ENCODE assay signal across 8 mouse cellular contexts in genomic region chr5:139793338-139794089, GRCm38 (mm10). TPM values are rescaled to one million over a fixed set of nuclear protein-coding genes. Genes with fewer than 3 reads are reported as not detected.
DNase-seq lines count a peak whose midpoint lies in the region; ATAC-seq and TF ChIP-seq lines count a peak whose summit lies in the region.

No protein-coding gene starts in this region.

- no peaks in the 10 kb centered on the region for H3K27me3 ChIP-seq in neural tube, embryonic 11.5 days (ENCODE audit: control insufficient read depth, insufficient read depth, low read length)
- H3K27me3 ChIP-seq in embryonic facial prominence, embryonic 13.5 days: 0 out of 2 replicates have a peak, but pooled peaks cover 3% of the 10 kb centered on the region
- no peaks in the 10 kb centered on the region for H3K27me3 ChIP-seq in hindbrain, postnatal 0 days (ENCODE audit: insufficient read depth, low read length)
- no peaks in the 10 kb centered on the region for H3K27me3 ChIP-seq in liver, postnatal 0 days (ENCODE audit: insufficient read depth, low read length)

- H3K36me3 ChIP-seq in neural tube, embryonic 11.5 days (ENCODE audit: control insufficient read depth, insufficient read depth, low read length): no peaks in the 10 kb centered on the region
- no peaks in the 10 kb centered on the region for H3K36me3 ChIP-seq in embryonic facial prominence, embryonic 13.5 days
- no peaks in the 10 kb centered on the region for H3K36me3 ChIP-seq in hindbrain, postnatal 0 days (ENCODE audit: insufficient read depth, low read length)
- peaks cover 22% of the 10 kb centered on the region; the same call in 1 of the 2 replicates for H3K36me3 ChIP-seq in liver, postnatal 0 days (replicated peaks; ENCODE audit: insufficient read depth, low read length)

- H3K4me1 ChIP-seq in neural tube, embryonic 11.5 days (ENCODE audit: control insufficient read depth, insufficient read depth, low read length): peaks cover 31% of the 10 kb centered on the region
- H3K4me1 ChIP-seq in embryonic facial prominence, embryonic 13.5 days: peaks cover 43% of the 10 kb centered on the region
- H3K4me1 ChIP-seq in hindbrain, postnatal 0 days (ENCODE audit: insufficient read depth, low read length): peaks cover 29% of the 10 kb centered on the region
- H3K4me1 ChIP-seq in liver, postnatal 0 days (ENCODE audit: insufficient read depth): peaks cover 70% of the 10 kb centered on the region

- H3K9me3 ChIP-seq in neural tube, embryonic 11.5 days (ENCODE audit: control insufficient read depth, low read length): no peaks in the 10 kb centered on the region
- no peaks in the 10 kb centered on the region for H3K9me3 ChIP-seq in embryonic facial prominence, embryonic 13.5 days
- no peaks in the 10 kb centered on the region for H3K9me3 ChIP-seq in hindbrain, postnatal 0 days (ENCODE audit: low read length)
- H3K9me3 ChIP-seq in liver, postnatal 0 days (ENCODE audit: low read length): no peaks in the 10 kb centered on the region

- 0 out of 2 replicates have a peak overlapping the region, but pooled peaks have one; percentile 7 for H3K9ac ChIP-seq in neural tube, embryonic 11.5 days (ENCODE audit: low read length)
- no peak overlapping the region for H3K9ac ChIP-seq in embryonic facial prominence, embryonic 13.5 days
- no peak overlapping the region for H3K9ac ChIP-seq in hindbrain, postnatal 0 days (replicated peaks; ENCODE audit: low read length)
- H3K9ac ChIP-seq in liver, postnatal 0 days (replicated peaks): peak overlapping the region; percentile 100

- H3K4me3 ChIP-seq in neural tube, embryonic 11.5 days (ENCODE audit: low read depth, low read length): no peak overlapping the region
- H3K4me3 ChIP-seq in embryonic facial prominence, embryonic 13.5 days: no peak overlapping the region
- no peak overlapping the region for H3K4me3 ChIP-seq in hindbrain, postnatal 0 days (ENCODE audit: low read length)
- peak overlapping the region; percentile 100 for H3K4me3 ChIP-seq in liver, postnatal 0 days (ENCODE audit: low read depth, low read length)

- ATAC-seq in neural tube, embryonic 11.5 days (ENCODE audit: insufficient read depth, low FRiP score, low TSS enrichment): no peak
- no peak for ATAC-seq in embryonic facial prominence, embryonic 13.5 days (ENCODE audit: insufficient number of reproducible peaks, insufficient read depth, low FRiP score, low TSS enrichment, low read depth)
- no peak for ATAC-seq in hindbrain, postnatal 0 days
- peak; percentile 20 for ATAC-seq in liver, postnatal 0 days

- H3K4me2 ChIP-seq in neural tube, embryonic 11.5 days (ENCODE audit: low read depth): no peak overlapping the region; the same call in 1 of the 2 replicates
- H3K4me2 ChIP-seq in embryonic facial prominence, embryonic 13.5 days: peak overlapping the region; percentile 99
- H3K4me2 ChIP-seq in hindbrain, postnatal 0 days (ENCODE audit: low read depth, low read length): 0 out of 2 replicates have a peak overlapping the region, but pooled peaks have one; percentile 99
- H3K4me2 ChIP-seq in liver, postnatal 0 days (ENCODE audit: low read depth, low read length): peak overlapping the region; percentile 94

- TF ChIP-seq CTCF in hindbrain, postnatal 0 days (IDR thresholded peaks at IDR 0.05; ENCODE audit: low read depth): no peak
- TF ChIP-seq CTCF in liver, postnatal 0 days (IDR thresholded peaks at IDR 0.05; ENCODE audit: low read depth): no peak

- 70% methylated on average over 11 of the region's 11 CpGs for WGBS in neural tube, embryonic 11.5 days
- 60% methylated on average over 11 of the region's 11 CpGs for WGBS in embryonic facial prominence, embryonic 13.5 days
- 75% methylated on average over 11 of the region's 11 CpGs for whole genome bisulfite sequencing in hindbrain, postnatal 0 days
- 8% methylated on average over 11 of the region's 11 CpGs for WGBS in liver, postnatal 0 days (ENCODE audit: insufficient replicate concordance)

- no peak for DNase-seq in neural tube, embryonic 11.5 days (ENCODE audit: low spot score)
- DNase-seq in neural tube, embryonic 10.5 days (ENCODE audit: extremely low spot score, low spot score): no peak
- DNase-seq in hindbrain, postnatal 0 days (ENCODE audit: low spot score): no peak
- peak; percentile 67 for DNase-seq in liver, postnatal 0 days
- peak; percentile 10 for DNase-seq in testis, postnatal 14 days (ENCODE audit: low spot score)
- DNase-seq in spleen, adult 18-20 months: no peak
- no peak for DNase-seq in frontal cortex, postnatal 14 days (ENCODE audit: low spot score in 2 of 2)

- no peak overlapping the region for H3K27ac ChIP-seq in neural tube, embryonic 11.5 days (ENCODE audit: low read depth, low read length)
- H3K27ac ChIP-seq in embryonic facial prominence, embryonic 13.5 days: no peak overlapping the region
- no peak overlapping the region for H3K27ac ChIP-seq in hindbrain, postnatal 0 days
- H3K27ac ChIP-seq in liver, postnatal 0 days (ENCODE audit: low read depth): peak overlapping the region; percentile 99

- no peak for TF ChIP-seq EP300 in liver, postnatal 0 days (IDR thresholded peaks at IDR 0.05; ENCODE audit: low read depth)

RNA-seq across cellular contexts. Expression of gene Mafk, which starts 2.2 kb away (rescaled TPM):
- 7.0 and 8.3 TPM in 2 replicates for polyA plus RNA-seq in neural tube, embryonic 11.5 days (2014; fragmentation: Nextera tagmentation; extraction: Ambion mirVana)
- 8.7 and 9.6 TPM in 2 replicates for polyA plus RNA-seq in embryonic facial prominence, embryonic 13.5 days (2015; fragmentation: Nextera tagmentation; extraction: Ambion mirVana)
- total RNA-seq in hindbrain, postnatal 0 days (2014; rRNA removed): 12.9 and 13.1 TPM in 2 replicates
- 6.5 and 7.0 TPM in 2 replicates for polyA plus RNA-seq in hindbrain, postnatal 0 days (2015; fragmentation: Nextera tagmentation; extraction: Ambion mirVana)
- 15.7 and 19.1 TPM in 2 replicates for polyA plus RNA-seq in liver, postnatal 0 days (2015; fragmentation: Nextera tagmentation; extraction: Ambion mirVana)

RNA-seq across cellular contexts. Expression of gene Ints1, which starts 18.0 kb away (rescaled TPM):
- polyA plus RNA-seq in neural tube, embryonic 11.5 days (2014; fragmentation: Nextera tagmentation; extraction: Ambion mirVana): 33.4 and 35.9 TPM in 2 replicates
- polyA plus RNA-seq in embryonic facial prominence, embryonic 13.5 days (2015; fragmentation: Nextera tagmentation; extraction: Ambion mirVana): 24.5 and 29.0 TPM in 2 replicates
- total RNA-seq in hindbrain, postnatal 0 days (2014; rRNA removed): 126 and 158 TPM in 2 replicates
- polyA plus RNA-seq in hindbrain, postnatal 0 days (2015; fragmentation: Nextera tagmentation; extraction: Ambion mirVana): 23.2 and 24.3 TPM in 2 replicates
- 5.6 and 6.4 TPM in 2 replicates for polyA plus RNA-seq in liver, postnatal 0 days (2015; fragmentation: Nextera tagmentation; extraction: Ambion mirVana)

RNA-seq across cellular contexts. Expression of gene Tmem184a, which starts 26.2 kb away (rescaled TPM):
- 0.70 and 1.0 TPM in 2 replicates for polyA plus RNA-seq in neural tube, embryonic 11.5 days (2014; fragmentation: Nextera tagmentation; extraction: Ambion mirVana)
- 2.3 and 2.7 TPM in 2 replicates for polyA plus RNA-seq in embryonic facial prominence, embryonic 13.5 days (2015; fragmentation: Nextera tagmentation; extraction: Ambion mirVana)
- 0.04 and 0.31 TPM in 2 replicates for total RNA-seq in hindbrain, postnatal 0 days (2014; rRNA removed)
- 0.06 and 0.08 TPM in 2 replicates for polyA plus RNA-seq in hindbrain, postnatal 0 days (2015; fragmentation: Nextera tagmentation; extraction: Ambion mirVana)
- polyA plus RNA-seq in liver, postnatal 0 days (2015; fragmentation: Nextera tagmentation; extraction: Ambion mirVana): 3.0 and 3.2 TPM in 2 replicates

RNA-seq across cellular contexts. Expression of gene Gm26938, which starts 32.7 kb away (rescaled TPM):
- 0.41 TPM in 1 of 2 replicates, not detected in the other for polyA plus RNA-seq in neural tube, embryonic 11.5 days (2014; fragmentation: Nextera tagmentation; extraction: Ambion mirVana)
- polyA plus RNA-seq in embryonic facial prominence, embryonic 13.5 days (2015; fragmentation: Nextera tagmentation; extraction: Ambion mirVana): 0.90 TPM in 1 of 2 replicates, not detected in the other
- total RNA-seq in hindbrain, postnatal 0 days (2014; rRNA removed): not detected in 2 replicates
- not detected in 2 replicates for polyA plus RNA-seq in hindbrain, postnatal 0 days (2015; fragmentation: Nextera tagmentation; extraction: Ambion mirVana)
- not detected in 2 replicates for polyA plus RNA-seq in liver, postnatal 0 days (2015; fragmentation: Nextera tagmentation; extraction: Ambion mirVana)

RNA-seq across cellular contexts. Expression of gene Psmg3, which starts 33.2 kb away (rescaled TPM):
- 71.9 and 79.8 TPM in 2 replicates for polyA plus RNA-seq in neural tube, embryonic 11.5 days (2014; fragmentation: Nextera tagmentation; extraction: Ambion mirVana)
- 59.8 and 65.4 TPM in 2 replicates for polyA plus RNA-seq in embryonic facial prominence, embryonic 13.5 days (2015; fragmentation: Nextera tagmentation; extraction: Ambion mirVana)
- total RNA-seq in hindbrain, postnatal 0 days (2014; rRNA removed): 23.6 and 26.1 TPM in 2 replicates
- polyA plus RNA-seq in hindbrain, postnatal 0 days (2015; fragmentation: Nextera tagmentation; extraction: Ambion mirVana): 59.0 and 60.6 TPM in 2 replicates
- 28.8 and 29.1 TPM in 2 replicates for polyA plus RNA-seq in liver, postnatal 0 days (2015; fragmentation: Nextera tagmentation; extraction: Ambion mirVana)

Comparison
In these comparisons a context has a peak if more than half of its experiments do, and no peak if none do; other contexts are left out.
1. DNase-seq: peak in liver, postnatal 0 days (single experiment) and testis, postnatal 14 days (single experiment); none in neural tube, embryonic 11.5 days (single experiment), neural tube, embryonic 10.5 days (single experiment), hindbrain, postnatal 0 days (single experiment), spleen, adult 18-20 months (0 of 2) and frontal cortex, postnatal 14 days (0 of 2).
2. H3K9ac ChIP-seq: peak in neural tube, embryonic 11.5 days (single experiment) and liver, postnatal 0 days (single experiment); none in embryonic facial prominence, embryonic 13.5 days (single experiment) and hindbrain, postnatal 0 days (single experiment).